16 mouse cellular contexts compared by ENCODE assay signal in genomic region chr11:67556360-67556759, GRCm38 (mm10).
DNase-seq lines count a peak whose midpoint lies in the region; TF ChIP-seq lines count a peak whose summit lies in the region.
"Had no signal": no experiment of that assay in that cellular context is flagged by ENCODE, and none has a peak within 500 bp of the region (broad histone marks: within the 10 kb centered on the region; RNA-seq: fewer than 3 reads in every experiment).

No protein-coding gene starts in this region.

- intact Hi-C loops in gastrocnemius, adult 2 months (cut with DNase I), result loop anchor here (5.0 kb wide), 1 partner anchor 91 kb away; no protein-coding TSS in a partner anchor

- no peak overlapping the region for H3K4me3 ChIP-seq in gastrocnemius, adult 2 months
- H3K4me3 ChIP-seq: forebrain, embryonic 15.5 days; heart, adult 2 months; layer of hippocampus, adult 2 months had no signal

- TF ChIP-seq CTCF in gastrocnemius, adult 2 months (IDR thresholded peaks at IDR 0.05), result no peak

- no peak overlapping the region for H3K27ac ChIP-seq in gastrocnemius, adult 2 months
- H3K27ac ChIP-seq: forebrain, embryonic 15.5 days; heart, adult 2 months had no signal

- DNase-seq in gastrocnemius, adult 2 months, result peak; percentile 8
- DNase-seq in gastrocnemius, adult 18-20 months (ENCODE audit: low spot score), result no peak
- DNase-seq in kidney, adult 9 months, result peak; percentile 36
- DNase-seq in kidney, postnatal 25 days, result no peak
- peak; percentile 66 for DNase-seq in cerebellum, adult 11 months
- DNase-seq in cerebellum, postnatal 25 days, result peak; percentile 83 to 84
- no peak for DNase-seq in ovary, adult 18-20 months (ENCODE audit: low spot score)
- DNase-seq in lung, postnatal 36 days, result no peak
- DNase-seq: adrenal gland, postnatal 25 days; gastrocnemius, postnatal 10 days; heart, adult 2 months; heart, postnatal 10 days; lung, embryonic 14.5 days; retina, postnatal 1 day had no signal

Comparison
In these comparisons a context has a peak if more than half of its experiments do, and no peak if none do; other contexts are left out.
1. DNase-seq: peak in gastrocnemius, adult 2 months (single experiment), kidney, adult 9 months (single experiment), cerebellum, adult 11 months (single experiment) and cerebellum, postnatal 25 days (2 of 2); none in gastrocnemius, adult 18-20 months (single experiment), kidney, postnatal 25 days (0 of 2), ovary, adult 18-20 months (single experiment) and lung, postnatal 36 days (single experiment).